Mouse (Mus musculus): Measurements from ENCODE around the gene Jakmip3. TPM values are rescaled to one million over a fixed set of nuclear protein-coding genes. Genes with fewer than 3 reads are reported as not detected.

Jakmip3 gene
- polyA plus RNA-seq, 1 experiment from 2014 or later, result 0.47 TPM

- 92% methylated on average over 7 of the region's 7 CpGs for WGBS
Observed at GRCm38 (mm10) chr7:139093781-139094180, 153.3 kb downstream of the Jakmip3 start.

GRCm38 (mm10) chr7:139094761-139095160 lies 154.2 kb downstream of the Jakmip3 start:
- Histone ChIP-seq H3K4me3 (no peak overlapping the region), H3K36me3 (replicated peaks) (peaks cover 100% of the 10 kb centered on the region), H3K27ac (no peak overlapping the region), H3K4me1 (no peaks in the 10 kb centered on the region), H3K9me3 (no peaks in the 10 kb centered on the region), H3K27me3 (ENCODE audit: poor library complexity, severe bottlenecking) (no peaks in the 10 kb centered on the region)
- WGBS, result 86% methylated on average over 6 of the region's 6 CpGs
- no peak for DNase-seq (ENCODE audit: extremely low spot score, low spot score)

More at GRCm38 (mm10) chr7:139093781-139094180, 153.3 kb downstream of the Jakmip3 start:
- no peak for DNase-seq (ENCODE audit: extremely low spot score, low spot score)
- H3K4me3 ChIP-seq, result no peak overlapping the region
- H3K4me1 ChIP-seq, result no peaks in the 10 kb centered on the region
- peaks cover 100% of the 10 kb centered on the region for H3K36me3 ChIP-seq (replicated peaks)
- H3K27me3 ChIP-seq (ENCODE audit: poor library complexity, severe bottlenecking), result no peaks in the 10 kb centered on the region
- no peaks in the 10 kb centered on the region for H3K9me3 ChIP-seq
- H3K27ac ChIP-seq, result no peak overlapping the region

- H3K4me1 ChIP-seq, result no peaks in the 10 kb centered on the region
- H3K4me3 ChIP-seq, result no peak overlapping the region
- no peak for DNase-seq (ENCODE audit: extremely low spot score, low spot score)
- H3K36me3 ChIP-seq (replicated peaks), result peaks cover 100% of the 10 kb centered on the region
- H3K27ac ChIP-seq, result no peak overlapping the region
- no peaks in the 10 kb centered on the region for H3K27me3 ChIP-seq (ENCODE audit: poor library complexity, severe bottlenecking)
- 88% methylated on average over 7 of the region's 7 CpGs for WGBS
- no peaks in the 10 kb centered on the region for H3K9me3 ChIP-seq
Observed at GRCm38 (mm10) chr7:139095282-139095681, 154.8 kb downstream of the Jakmip3 start.

GRCm38 (mm10) chr7:139096399-139096798 lies 155.9 kb downstream of the Jakmip3 start:
- no peak for DNase-seq (ENCODE audit: extremely low spot score, low spot score)
- H3K36me3 ChIP-seq (replicated peaks), result peaks cover 100% of the 10 kb centered on the region
- WGBS, result 91% methylated on average over 6 of the region's 6 CpGs
- H3K27me3 ChIP-seq (ENCODE audit: poor library complexity, severe bottlenecking), result no peaks in the 10 kb centered on the region
- H3K27ac ChIP-seq, result no peak overlapping the region
- H3K4me1 ChIP-seq, result 0 out of 2 replicates have a peak, but pooled peaks cover 2% of the 10 kb centered on the region
- H3K4me3 ChIP-seq, result no peak overlapping the region
- H3K9me3 ChIP-seq, result no peaks in the 10 kb centered on the region

GRCm38 (mm10) chr7:139100531-139101095 lies 160.1 kb downstream of the Jakmip3 start:
- H3K27me3 ChIP-seq (ENCODE audit: poor library complexity, severe bottlenecking), result no peaks in the 10 kb centered on the region
- peaks cover 63% of the 10 kb centered on the region for H3K36me3 ChIP-seq (replicated peaks)

GRCm38 (mm10) chr7:139101286-139101804 lies 160.8 kb downstream of the Jakmip3 start:
- H3K36me3 ChIP-seq (replicated peaks), result peaks cover 56% of the 10 kb centered on the region
- 0 out of 2 replicates have a peak overlapping the region, but pooled peaks have one; percentile 15 for H3K27ac ChIP-seq
- 0 out of 2 replicates have a peak, but pooled peaks cover 2% of the 10 kb centered on the region for H3K4me1 ChIP-seq
- H3K9me3 ChIP-seq, result no peaks in the 10 kb centered on the region
- no peaks in the 10 kb centered on the region for H3K27me3 ChIP-seq (ENCODE audit: poor library complexity, severe bottlenecking)
- no peak for DNase-seq (ENCODE audit: extremely low spot score, low spot score)
- H3K4me3 ChIP-seq, result no peak overlapping the region
- WGBS, result 77% methylated on average over 10 of the region's 10 CpGs

More at GRCm38 (mm10) chr7:139100531-139101095, 160.1 kb downstream of the Jakmip3 start:
- Histone ChIP-seq H3K4me3 (no peak overlapping the region), H3K9me3 (no peaks in the 10 kb centered on the region), H3K27ac (0 out of 2 replicates have a peak overlapping the region, but pooled peaks have one; percentile 15), H3K4me1 (0 out of 2 replicates have a peak, but pooled peaks cover 2% of the 10 kb centered on the region)
- no peak for DNase-seq (ENCODE audit: extremely low spot score, low spot score)
- 71% methylated on average over 12 of the region's 12 CpGs for WGBS

GRCm38 (mm10) chr7:139101826-139102225 lies 161.3 kb downstream of the Jakmip3 start:
- peaks cover 51% of the 10 kb centered on the region for H3K36me3 ChIP-seq (replicated peaks)
- 74% methylated on average over 3 of the region's 3 CpGs for WGBS

GRCm38 (mm10) chr7:139103960-139104381 lies 163.4 kb downstream of the Jakmip3 start:
- WGBS, result 68% methylated on average over 10 of the region's 10 CpGs
- Histone ChIP-seq H3K27ac (no peak overlapping the region), H3K9me3 (no peaks in the 10 kb centered on the region), H3K4me1 (0 out of 2 replicates have a peak, but pooled peaks cover 2% of the 10 kb centered on the region), H3K36me3 (replicated peaks) (peaks cover 30% of the 10 kb centered on the region), H3K27me3 (ENCODE audit: poor library complexity, severe bottlenecking) (no peaks in the 10 kb centered on the region), H3K4me3 (no peak overlapping the region)
- no peak for DNase-seq (ENCODE audit: extremely low spot score, low spot score)

More at GRCm38 (mm10) chr7:139101826-139102225, 161.3 kb downstream of the Jakmip3 start:
- Histone ChIP-seq H3K27ac (no peak overlapping the region), H3K4me3 (no peak overlapping the region), H3K9me3 (no peaks in the 10 kb centered on the region), H3K4me1 (0 out of 2 replicates have a peak, but pooled peaks cover 2% of the 10 kb centered on the region), H3K27me3 (ENCODE audit: poor library complexity, severe bottlenecking) (no peaks in the 10 kb centered on the region)
- no peak for DNase-seq (ENCODE audit: extremely low spot score, low spot score)

- peaks cover 19% of the 10 kb centered on the region for H3K36me3 ChIP-seq (replicated peaks)
- WGBS, result 86% methylated on average over 5 of the region's 5 CpGs
- H3K27ac ChIP-seq, result 0 out of 2 replicates have a peak overlapping the region, but pooled peaks have one; percentile 37
- H3K27me3 ChIP-seq (ENCODE audit: poor library complexity, severe bottlenecking), result no peaks in the 10 kb centered on the region
- no peak overlapping the region for H3K4me3 ChIP-seq
- DNase-seq (ENCODE audit: extremely low spot score, low spot score), result no peak
- no peaks in the 10 kb centered on the region for H3K9me3 ChIP-seq
- 0 out of 2 replicates have a peak, but pooled peaks cover 2% of the 10 kb centered on the region for H3K4me1 ChIP-seq
Observed at GRCm38 (mm10) chr7:139105076-139105475, 164.5 kb downstream of the Jakmip3 start.

GRCm38 (mm10) chr7:139105705-139106104 lies 165.2 kb downstream of the Jakmip3 start:
- no peak overlapping the region for H3K27ac ChIP-seq
- 92% methylated on average over 7 of the region's 7 CpGs for WGBS
- no peaks in the 10 kb centered on the region for H3K9me3 ChIP-seq
- H3K4me3 ChIP-seq, result no peak overlapping the region
- no peak for DNase-seq (ENCODE audit: extremely low spot score, low spot score)
- peaks cover 13% of the 10 kb centered on the region for H3K36me3 ChIP-seq (replicated peaks)
- H3K4me1 ChIP-seq, result 0 out of 2 replicates have a peak, but pooled peaks cover 2% of the 10 kb centered on the region
- no peaks in the 10 kb centered on the region for H3K27me3 ChIP-seq (ENCODE audit: poor library complexity, severe bottlenecking)

- no peak for DNase-seq (ENCODE audit: extremely low spot score, low spot score)
- H3K4me1 ChIP-seq, result no peaks in the 10 kb centered on the region
- no peaks in the 10 kb centered on the region for H3K36me3 ChIP-seq (replicated peaks)
- no peaks in the 10 kb centered on the region for H3K27me3 ChIP-seq (ENCODE audit: poor library complexity, severe bottlenecking)
- no peak overlapping the region for H3K27ac ChIP-seq
- no peak overlapping the region for H3K4me3 ChIP-seq
- no peaks in the 10 kb centered on the region for H3K9me3 ChIP-seq
- WGBS, result 91% methylated on average over 9 of the region's 9 CpGs
Observed at GRCm38 (mm10) chr7:139107908-139108650, 167.5 kb downstream of the Jakmip3 start.

- Histone ChIP-seq H3K4me1 (no peaks in the 10 kb centered on the region), H3K9me3 (no peaks in the 10 kb centered on the region), H3K27ac (no peak overlapping the region), H3K36me3 (replicated peaks) (no peaks in the 10 kb centered on the region), H3K27me3 (ENCODE audit: poor library complexity, severe bottlenecking) (peaks cover 7% of the 10 kb centered on the region), H3K4me3 (no peak overlapping the region)
- WGBS, result 53% methylated on average over 13 of the region's 13 CpGs
- DNase-seq (ENCODE audit: extremely low spot score, low spot score), result peak; percentile 82
Observed at GRCm38 (mm10) chr7:139119152-139119774, 178.7 kb downstream of the Jakmip3 start.
